Mouse (Mus musculus) limb, embryonic 11.5 days (tissue): ENCODE data around the gene Pgpep1. TPM values are rescaled to one million over a fixed set of nuclear protein-coding genes. Genes with fewer than 3 reads are reported as not detected.

ENCODE experiments used
- ATAC-seq: fragments of 200-750 bp; cut with Nextera tagmentation; 2 replicates; pipeline ENCODE4 v1.8.0; 2017; ENCODE audit warnings: low read depth; ENCODE audit not compliant: insufficient number of reproducible peaks, low FRiP score, low TSS enrichment
- DNase-seq: peaks from one replicate; pipeline ENCODE4 v3.0.0-alpha.2; 2015; ENCODE audit warnings: low spot score
- H3K27ac ChIP-seq: fragments of 300-500 bp; sonication (generic); replicated peaks from 2 replicates; pipeline ENCODE4 v1.5.1; 2014; ENCODE audit warnings: low read depth, mild to moderate bottlenecking, low read length
- H3K27me3 ChIP-seq: fragments of 300-500 bp; sonication (generic); 2 replicates; pipeline ENCODE4 v1.6.1; 2014; ENCODE audit warnings: mild to moderate bottlenecking, low read length, mixed read lengths; ENCODE audit not compliant: control insufficient read depth, insufficient read depth
- H3K36me3 ChIP-seq: fragments of 300-500 bp; sonication (generic); 2 replicates; pipeline ENCODE4 v1.6.1; 2014; ENCODE audit warnings: mild to moderate bottlenecking, low read length, moderate library complexity, mixed read lengths; ENCODE audit not compliant: control insufficient read depth, insufficient read depth
- H3K4me1 ChIP-seq: fragments of 300-500 bp; sonication (generic); 2 replicates; pipeline ENCODE4 v1.6.1; 2014; ENCODE audit warnings: low read length, mixed read lengths; ENCODE audit not compliant: control insufficient read depth, insufficient read depth
- H3K4me2 ChIP-seq: fragments of 300-500 bp; sonication (generic); 2 replicates; pipeline ENCODE4 v1.6.1; 2014; ENCODE audit warnings: low read depth, mild to moderate bottlenecking, moderate library complexity; ENCODE audit not compliant: severe bottlenecking
- H3K4me3 ChIP-seq: fragments of 300-500 bp; sonication (generic); 2 replicates; pipeline ENCODE4 v1.5.1; 2014; ENCODE audit warnings: low read depth, low read length
- H3K9ac ChIP-seq: fragments of 300-500 bp; sonication (generic); 2 replicates; pipeline ENCODE4 v1.6.1; 2014; ENCODE audit warnings: mild to moderate bottlenecking, low read length
- H3K9me3 ChIP-seq: fragments of 300-500 bp; sonication (generic); 2 replicates; pipeline ENCODE4 v1.6.1; 2016; ENCODE audit warnings: low read length; ENCODE audit not compliant: control insufficient read depth
- WGBS: fragments of 180-500 bp; shearing (Covaris S2); extraction: QIAGEN DNeasy Blood & Tissue Kit; methylation state at CpG from one replicate; pipeline ENCODE4 v1.1.7; 2014; 5-methylcytosine and 5-hydroxymethylcytosine counted together
- polyA plus RNA-seq: library from polyadenylated mRNA; unstranded; fragments of >200 nt; fragmentation: Nextera tagmentation; extraction: Ambion mirVana; gene quantifications from 2 replicates; pipeline ENCODE4 v1.2.1, GENCODE M21; 2014

Gene Pgpep1
- polyA plus RNA-seq, 1 experiment from 2014 or later: 59.4 TPM

DNA sequence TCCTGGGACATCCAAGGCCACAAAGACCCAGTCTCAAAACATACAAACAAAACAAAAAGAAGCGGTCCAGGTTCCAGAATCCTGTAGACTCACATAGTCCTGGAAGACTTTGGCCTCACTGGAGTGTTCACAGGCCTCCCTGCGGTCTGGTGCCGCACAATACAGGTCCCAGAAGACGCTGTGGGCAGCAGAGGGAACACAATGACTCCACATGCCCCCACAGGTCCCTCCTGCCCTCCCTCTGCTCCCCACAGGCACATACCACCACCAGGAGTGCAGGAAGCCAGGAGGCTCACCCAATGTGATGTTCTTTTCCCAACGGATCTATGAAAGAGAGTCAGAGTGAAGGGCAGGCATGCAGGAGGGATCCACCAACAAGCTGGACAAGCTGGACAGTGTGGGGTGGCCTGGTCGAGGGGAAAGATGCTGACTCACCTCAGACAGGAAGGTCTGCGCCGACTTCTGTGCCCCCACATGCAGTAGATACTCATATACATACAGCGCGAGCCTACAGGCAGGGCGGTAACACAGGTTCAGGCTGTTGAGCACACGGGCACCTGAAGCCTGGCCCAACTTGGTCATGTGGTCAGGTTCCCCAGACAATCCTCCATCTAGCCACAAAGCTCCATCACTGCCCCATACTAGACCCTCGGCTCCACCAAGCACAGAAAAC, 57.9 kb downstream of the Pgpep1 start:
- Histone ChIP-seq H3K27ac (no peak overlapping the region), H3K9ac (no peak overlapping the region), H3K4me3 (no peak overlapping the region), H3K4me1 (peaks cover 54% of the 10 kb centered on the region), H3K4me2 (no peak overlapping the region), H3K9me3 (no peaks in the 10 kb centered on the region), H3K27me3 (0 out of 2 replicates have a peak, but pooled peaks cover 2% of the 10 kb centered on the region), H3K36me3 (peaks cover 20% of the 10 kb centered on the region)
- DNase-seq (no peak), ATAC-seq (no peak)
- 92% methylated on average over 13 of the region's 13 CpGs for whole genome bisulfite sequencing

DNA sequence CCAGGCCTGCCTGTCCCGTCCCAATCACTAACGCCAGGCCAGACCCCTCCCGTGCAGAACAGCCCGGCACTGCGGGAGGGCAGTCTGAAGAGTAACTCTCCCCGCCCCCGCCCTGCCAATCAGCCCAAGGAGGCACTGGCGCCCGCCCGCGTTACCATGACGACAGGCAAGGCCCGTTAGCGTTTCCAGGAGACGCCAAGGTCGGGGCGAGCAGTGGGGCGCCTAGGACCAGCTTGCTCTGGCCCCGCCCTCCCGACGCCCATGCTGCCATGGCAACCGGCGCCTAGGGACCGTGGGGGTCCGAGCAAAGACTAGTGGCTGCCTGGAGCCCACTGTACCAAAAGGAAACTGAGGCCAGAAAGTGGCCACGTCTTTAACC, 58.9 kb downstream of the Pgpep1 start:
- Histone ChIP-seq H3K36me3 (peaks cover 20% of the 10 kb centered on the region), H3K9me3 (no peaks in the 10 kb centered on the region), H3K4me3 (peak overlapping the region; percentile 5; the same call in 1 of the 2 replicates), H3K4me1 (peaks cover 47% of the 10 kb centered on the region), H3K27me3 (0 out of 2 replicates have a peak, but pooled peaks cover 2% of the 10 kb centered on the region), H3K9ac (no peak overlapping the region), H3K4me2 (peak overlapping the region; percentile 42), H3K27ac (peak overlapping the region; percentile 88)
- DNase-seq (peak; percentile 95), ATAC-seq (peak; percentile 37)
- 1% methylated on average over 26 of the region's 26 CpGs for WGBS

DNA sequence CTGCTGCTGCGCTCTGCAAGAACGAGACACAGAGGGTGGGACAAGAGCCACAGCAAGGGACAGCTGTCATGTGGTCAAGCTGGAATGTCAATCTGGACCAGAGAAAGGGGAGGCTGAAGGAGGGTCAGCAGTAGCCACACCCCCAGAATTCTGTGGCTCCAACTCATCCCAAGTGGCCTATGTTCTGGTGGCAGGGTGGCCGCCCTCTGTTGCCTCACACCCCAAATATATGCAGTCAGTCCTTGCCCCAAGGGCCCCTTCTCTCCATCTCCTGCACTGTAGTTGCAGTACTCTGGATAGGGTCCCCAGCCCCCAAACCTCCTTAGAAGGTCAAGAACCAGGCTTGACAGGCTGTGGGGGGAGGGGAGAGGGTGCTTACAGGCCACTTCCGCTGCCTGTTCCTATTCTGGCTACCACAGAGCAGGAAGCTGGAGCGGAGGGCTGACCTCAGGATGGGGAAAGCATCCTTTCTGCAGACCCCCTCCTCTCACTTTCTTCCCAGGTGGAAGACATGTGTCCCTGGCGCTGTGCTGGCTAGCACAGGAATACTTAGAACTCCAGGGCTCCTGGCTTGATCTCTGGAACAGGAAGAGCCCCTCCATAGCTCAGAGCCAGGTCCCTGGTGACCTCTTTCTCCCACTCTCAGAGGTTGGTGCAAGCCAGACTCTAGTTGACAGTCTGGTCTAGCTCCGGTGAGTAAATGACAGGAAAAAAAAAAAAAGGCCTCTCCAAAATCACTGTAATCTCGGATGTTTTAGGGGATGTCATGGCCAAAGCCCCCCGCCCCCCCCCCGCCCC, 59.5 kb downstream of the Pgpep1 start:
- H3K27me3 ChIP-seq: 0 out of 2 replicates have a peak, but pooled peaks cover 2% of the 10 kb centered on the region
- peak overlapping the region; percentile 5; the same call in 1 of the 2 replicates for H3K4me3 ChIP-seq
- H3K4me1 ChIP-seq: peaks cover 47% of the 10 kb centered on the region
- no peaks in the 10 kb centered on the region for H3K9me3 ChIP-seq
- ATAC-seq (no peak), DNase-seq (peak; percentile 72)
- H3K27ac ChIP-seq: peak overlapping the region; percentile 88
- peak overlapping the region; percentile 42 for H3K4me2 ChIP-seq
- H3K36me3 ChIP-seq: peaks cover 22% of the 10 kb centered on the region
- 15% methylated on average over 10 of the region's 10 CpGs for WGBS
- peak overlapping the region; percentile 32; the same call in 1 of the 2 replicates for H3K9ac ChIP-seq

DNA sequence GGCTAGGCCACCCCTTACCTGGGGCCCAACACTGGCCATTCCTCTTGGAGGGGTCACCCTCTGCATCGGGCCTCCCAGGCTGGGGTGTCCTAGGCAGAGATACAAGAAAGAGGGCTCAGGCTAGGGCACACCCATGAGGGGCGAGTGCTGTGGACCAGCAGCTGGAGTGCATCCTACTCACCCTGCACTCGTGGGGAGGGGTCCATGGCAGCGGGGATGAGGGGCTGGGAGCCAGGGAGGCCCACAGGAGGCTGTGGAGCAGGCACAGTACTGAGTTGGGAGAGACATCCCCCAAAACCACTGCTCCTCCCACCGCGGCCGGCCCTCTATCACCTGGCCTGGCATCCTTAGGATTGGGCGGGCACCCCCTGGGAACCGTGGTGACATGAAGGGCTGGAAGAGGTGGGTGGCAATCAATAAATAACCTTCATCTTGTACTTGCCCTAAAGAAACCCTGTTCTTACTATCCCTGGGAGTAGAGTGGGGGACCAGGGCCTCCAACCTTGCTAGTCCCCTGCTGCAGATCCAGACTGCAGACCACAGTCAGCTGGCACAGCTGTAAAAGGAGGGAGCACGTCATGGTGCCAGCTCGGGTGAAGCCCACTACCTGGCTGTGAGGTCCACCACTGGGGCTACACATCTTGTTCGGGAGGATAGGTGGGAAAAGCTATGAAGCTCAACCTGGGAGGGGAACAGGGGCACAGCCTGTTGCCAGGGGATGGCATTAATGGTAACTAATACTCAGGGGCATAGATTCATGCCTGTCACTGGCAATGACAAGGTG, 60.5 kb downstream of the Pgpep1 start:
- H3K4me3 ChIP-seq: no peak overlapping the region
- 0 out of 2 replicates have a peak, but pooled peaks cover 2% of the 10 kb centered on the region for H3K27me3 ChIP-seq
- WGBS: 85% methylated on average over 12 of the region's 12 CpGs
- no peaks in the 10 kb centered on the region for H3K9me3 ChIP-seq
- ATAC-seq (no peak), DNase-seq (no peak)
- H3K36me3 ChIP-seq: peaks cover 22% of the 10 kb centered on the region
- H3K9ac ChIP-seq: 0 out of 2 replicates have a peak overlapping the region, but pooled peaks have one; percentile 22
- peaks cover 54% of the 10 kb centered on the region for H3K4me1 ChIP-seq
- no peak overlapping the region for H3K4me2 ChIP-seq
- H3K27ac ChIP-seq: no peak overlapping the region; the same call in 1 of the 2 replicates

DNA sequence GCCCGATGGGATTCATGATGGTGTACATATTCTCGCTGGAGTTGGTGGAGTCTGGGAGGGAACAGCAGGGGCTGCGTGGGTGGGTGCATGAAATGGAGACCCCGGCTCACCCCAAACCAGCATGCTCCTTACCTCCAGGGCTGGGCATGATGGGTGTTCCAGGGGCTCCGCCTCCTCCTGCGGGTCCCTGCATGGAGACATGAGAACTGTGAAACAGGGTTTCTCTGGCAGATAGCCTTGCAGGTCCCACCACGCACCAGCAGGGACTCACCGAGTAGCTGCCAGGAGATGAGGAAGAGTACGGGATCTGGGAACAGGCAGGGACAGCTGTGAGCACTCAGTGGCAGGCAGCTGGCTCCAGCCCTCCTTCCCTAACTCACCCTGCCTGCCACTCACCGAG, 61.5 kb downstream of the Pgpep1 start:
- ATAC-seq (no peak), DNase-seq (peak; percentile 60)
- peak overlapping the region; percentile 36; the same call in 1 of the 2 replicates for H3K27ac ChIP-seq
- peak overlapping the region; percentile 92 for H3K4me2 ChIP-seq
- no peaks in the 10 kb centered on the region for H3K9me3 ChIP-seq
- H3K4me3 ChIP-seq: peak overlapping the region; percentile 41
- WGBS: 17% methylated on average over 10 of the region's 10 CpGs
- 0 out of 2 replicates have a peak, but pooled peaks cover 2% of the 10 kb centered on the region for H3K27me3 ChIP-seq
- H3K9ac ChIP-seq: peak overlapping the region; percentile 72; the same call in 1 of the 2 replicates
- H3K4me1 ChIP-seq: peaks cover 53% of the 10 kb centered on the region
- H3K36me3 ChIP-seq: peaks cover 22% of the 10 kb centered on the region

DNA sequence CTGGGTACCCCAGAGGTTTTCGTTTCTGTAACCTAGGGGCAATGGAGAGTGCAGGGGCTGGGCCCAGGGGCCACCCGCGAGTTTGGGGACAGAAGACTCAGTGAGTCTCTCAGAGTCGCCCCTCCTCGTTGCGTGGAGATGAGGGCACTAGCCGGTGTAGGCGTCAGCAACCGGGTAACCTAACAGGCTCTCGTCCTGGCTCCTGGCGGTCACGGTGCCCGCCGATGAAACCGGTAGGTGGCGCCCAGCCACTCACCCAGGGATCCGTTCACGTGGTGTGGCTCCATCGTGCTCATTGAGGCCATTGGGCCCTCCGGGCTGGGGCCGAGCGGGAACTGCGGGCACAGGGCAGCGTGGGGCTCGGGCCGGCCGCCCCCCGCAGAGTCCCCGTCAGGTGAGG, 61.9 kb downstream of the Pgpep1 start:
- peak overlapping the region; percentile 72 for H3K9ac ChIP-seq
- peaks cover 22% of the 10 kb centered on the region for H3K36me3 ChIP-seq
- DNase-seq (peak; percentile 91), ATAC-seq (no peak)
- peaks cover 57% of the 10 kb centered on the region for H3K4me1 ChIP-seq
- no peaks in the 10 kb centered on the region for H3K9me3 ChIP-seq
- WGBS: 2% methylated on average over 29 of the region's 29 CpGs
- 0 out of 2 replicates have a peak overlapping the region, but pooled peaks have one; percentile 39 for H3K27ac ChIP-seq
- 0 out of 2 replicates have a peak, but pooled peaks cover 2% of the 10 kb centered on the region for H3K27me3 ChIP-seq
- H3K4me3 ChIP-seq: peak overlapping the region; percentile 41
- peak overlapping the region; percentile 92 for H3K4me2 ChIP-seq

DNA sequence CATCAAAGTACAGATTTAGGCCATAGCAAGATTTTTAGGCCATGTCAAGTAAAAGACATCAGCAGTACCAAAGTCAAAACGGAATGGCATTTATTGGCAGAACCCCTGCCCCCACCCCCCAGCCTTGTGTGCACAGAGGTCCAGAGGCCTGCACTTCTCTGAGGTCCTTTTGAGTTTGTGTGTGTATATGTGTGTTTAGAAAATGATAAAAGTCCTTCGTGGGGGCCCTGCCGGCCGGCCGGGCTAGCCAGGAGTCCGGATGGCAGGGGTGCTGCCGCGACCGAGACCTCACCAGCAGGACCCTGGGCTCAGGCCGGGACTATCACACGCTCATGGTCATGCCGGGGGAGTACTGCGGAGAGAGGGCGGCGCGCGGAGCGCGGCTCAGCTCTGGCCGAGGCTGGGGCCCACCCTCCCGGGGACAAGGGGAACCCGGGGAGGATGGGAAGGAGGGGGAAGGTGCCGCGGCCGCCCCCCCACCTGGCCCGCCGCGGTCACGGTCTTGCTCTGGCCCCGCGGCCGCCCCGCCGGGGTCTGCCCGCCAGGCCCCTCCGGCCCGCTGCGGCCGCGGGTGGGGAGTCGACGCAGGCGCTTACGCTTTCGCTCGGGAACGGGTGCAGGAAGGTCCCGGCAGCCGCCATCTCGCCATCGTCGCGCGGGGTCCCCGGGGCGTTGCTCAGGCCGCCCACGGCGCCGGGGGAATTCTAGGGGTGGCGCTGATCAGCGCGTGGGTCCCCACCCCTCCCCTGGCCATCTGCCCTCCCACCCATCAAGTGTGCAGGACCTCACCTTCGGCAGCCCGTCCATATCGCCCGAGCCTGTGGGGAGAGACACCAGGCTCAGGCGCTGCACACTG, 62.5 kb downstream of the Pgpep1 start:
- peak overlapping the region; percentile 39; the same call in 1 of the 2 replicates for H3K27ac ChIP-seq
- H3K4me1 ChIP-seq: peaks cover 60% of the 10 kb centered on the region
- 9% methylated on average over 24 of the region's 68 CpGs for WGBS
- 0 out of 2 replicates have a peak, but pooled peaks cover 2% of the 10 kb centered on the region for H3K27me3 ChIP-seq
- no peak for ATAC-seq
- H3K9me3 ChIP-seq: no peaks in the 10 kb centered on the region
- DNase-seq: peak; percentile 56
- H3K9ac ChIP-seq: peak overlapping the region; percentile 72
- H3K4me2 ChIP-seq: peak overlapping the region; percentile 92
- peaks cover 20% of the 10 kb centered on the region for H3K36me3 ChIP-seq
- H3K4me3 ChIP-seq: peak overlapping the region; percentile 41
